Mouse (Mus musculus): ENCODE results near the gene Scg5.

Scg5 gene

DNA sequence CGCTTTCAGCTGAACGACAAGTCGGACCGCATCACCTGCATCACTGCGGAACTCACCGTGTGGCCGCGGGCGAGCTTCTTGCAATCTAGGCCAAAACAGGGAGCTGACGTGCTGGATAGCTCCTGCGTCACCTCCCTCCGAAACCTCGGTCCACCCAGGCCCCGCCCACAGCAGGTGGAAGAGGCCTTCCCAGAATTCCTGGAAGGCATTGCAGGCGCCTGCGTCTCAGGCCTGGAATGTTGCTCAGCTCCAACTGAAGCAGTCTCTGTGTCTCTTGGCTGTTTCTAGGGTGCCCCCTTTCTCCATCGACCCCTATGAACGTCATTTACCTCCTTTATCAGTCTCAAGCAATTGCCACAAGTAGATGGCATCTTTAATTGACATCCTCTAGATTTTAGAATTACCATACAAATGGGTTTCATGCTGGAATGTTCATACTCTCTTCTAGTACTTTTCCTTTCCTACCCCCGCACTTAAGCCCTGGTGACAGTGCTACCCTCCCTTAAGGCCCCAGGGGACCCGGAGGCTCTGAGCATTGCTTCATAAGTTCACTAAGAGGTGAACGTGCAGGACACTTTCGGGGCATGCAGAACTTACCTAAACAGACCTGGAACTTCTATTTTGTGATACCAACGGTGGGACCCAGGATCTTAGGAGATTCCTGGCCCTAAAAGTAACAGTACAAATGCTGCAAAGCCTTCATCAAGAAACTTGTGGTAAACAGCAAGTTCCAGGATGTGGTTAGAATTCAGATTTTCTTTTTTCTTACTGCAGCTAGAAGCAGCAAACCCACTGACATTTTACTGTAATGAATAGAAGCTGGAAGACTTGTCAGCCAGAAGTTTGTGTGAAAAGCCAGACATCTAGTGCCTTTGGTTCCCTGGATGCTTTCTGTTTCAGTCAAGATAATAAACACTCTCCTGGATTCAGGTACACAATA lies at the start of gene Scg5:
Gene Scg5 (minus strand): TSS at position 179 of the 940 bp plus-strand sequence.
- in situ Hi-C loops (cut with MseI, MboI): no loop called here

DNA sequence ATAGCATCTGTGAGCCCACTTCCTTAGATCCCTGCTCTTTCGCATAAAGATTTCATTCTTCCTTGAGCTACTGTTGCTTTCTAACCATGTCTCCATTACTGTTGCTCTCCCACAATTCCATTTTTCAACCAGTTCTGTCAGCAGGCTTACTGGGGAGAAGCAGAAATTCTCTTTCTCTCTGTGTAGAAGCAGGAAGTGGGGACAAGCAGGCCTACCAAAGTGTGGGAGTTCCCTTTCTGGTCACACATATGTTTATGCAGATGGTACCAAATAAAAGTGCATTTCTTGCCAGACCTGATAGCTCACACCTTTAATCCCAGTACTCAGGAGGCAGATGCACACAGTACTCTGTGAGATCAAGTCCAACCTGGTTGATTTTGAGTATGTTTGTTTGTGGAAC lies 41.2 kb upstream of the Scg5 start:
- in situ Hi-C loops (cut with MseI, MboI): loop anchor here in 1 of 2 experiments (25.0 kb wide), 1 partner anchor 267 kb away; no protein-coding TSS in a partner anchor

DNA sequence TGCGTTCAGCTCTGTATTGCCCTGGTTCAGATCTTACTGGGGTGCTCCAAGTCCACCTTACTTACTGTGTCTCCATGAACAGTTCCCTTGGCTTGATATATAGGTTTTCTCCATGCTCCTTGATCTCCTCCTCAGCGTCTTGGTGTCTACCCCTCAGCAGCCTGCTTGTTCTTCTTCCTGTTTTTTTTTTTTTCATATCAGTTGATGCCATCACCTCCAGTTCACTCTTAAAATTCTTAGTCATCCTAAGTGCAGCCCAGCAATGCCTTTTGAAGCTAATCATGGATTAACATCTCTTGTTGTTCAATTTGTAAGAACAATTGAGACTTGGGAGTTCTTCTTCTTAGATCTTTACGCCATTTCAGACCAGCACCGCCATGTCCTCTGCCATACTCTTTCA lies 39.5 kb upstream of the Scg5 start:
- in situ Hi-C loops (cut with MseI, MboI): loop anchor here (10.0 to 25.0 kb wide), 2 partner anchors 269 to 276 kb away; no protein-coding TSS in a partner anchor

DNA sequence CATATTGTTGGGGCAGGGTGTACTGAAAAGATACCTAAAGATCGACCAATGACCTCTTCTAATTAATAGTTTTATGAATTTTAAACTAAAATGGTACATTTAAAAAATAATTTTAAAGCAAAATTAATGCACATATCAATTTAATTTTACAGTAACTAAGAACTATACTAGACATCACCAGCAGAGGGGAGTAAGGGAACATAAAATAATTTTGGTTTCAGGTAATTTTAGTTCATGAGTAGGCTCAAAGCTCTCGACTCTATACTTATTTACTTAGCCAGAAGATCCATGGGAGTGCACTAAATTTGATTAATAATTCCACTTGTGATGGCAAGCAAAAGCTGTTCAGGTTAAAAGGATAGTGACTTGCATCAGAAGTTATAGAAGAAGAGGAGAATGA lies 37.2 kb upstream of the Scg5 start:
- in situ Hi-C loops (cut with MseI, MboI): loop anchor here (10.0 to 25.0 kb wide), 2 partner anchors 271 to 279 kb away; no protein-coding TSS in a partner anchor

DNA sequence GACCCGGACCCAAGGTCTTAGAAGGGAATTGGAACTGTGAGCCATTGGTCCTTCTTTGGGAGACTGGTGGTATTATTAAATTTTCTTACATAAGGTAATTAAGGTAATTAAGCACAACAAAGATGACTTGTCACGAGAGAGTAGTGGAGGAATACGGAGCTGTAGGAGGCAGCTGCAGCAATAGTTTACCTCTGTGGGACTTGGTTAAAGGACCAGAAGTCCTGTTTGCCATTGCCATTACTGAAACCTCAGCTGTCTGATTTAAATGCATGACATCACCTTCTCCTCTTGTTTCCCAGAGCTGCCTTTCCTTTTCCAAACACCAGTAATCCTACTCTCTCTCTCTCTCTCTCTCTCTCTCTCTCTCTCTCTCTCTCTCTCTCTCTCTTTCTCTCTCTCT lies 20.2 kb upstream of the Scg5 start:
- in situ Hi-C loops (cut with MseI, MboI): no loop called here

- in situ Hi-C loops (cut with MseI, MboI): no loop called here
Measured at GRCm38 (mm10) chr2:113848245-113849121, 19.6 kb upstream of the Scg5 start, which contains the start of gene Arhgap11a. TSS of gene Arhgap11a (minus strand) at chr2:113848661.

GRCm38 (mm10) chr2:113847678-113848244 lies 18.8 kb upstream of the Scg5 start:
- in situ Hi-C loops (cut with MseI, MboI): no loop called here

GRCm38 (mm10) chr2:113845081-113845480 lies 16.2 kb upstream of the Scg5 start:
- in situ Hi-C loops (cut with MseI, MboI): no loop called here

DNA sequence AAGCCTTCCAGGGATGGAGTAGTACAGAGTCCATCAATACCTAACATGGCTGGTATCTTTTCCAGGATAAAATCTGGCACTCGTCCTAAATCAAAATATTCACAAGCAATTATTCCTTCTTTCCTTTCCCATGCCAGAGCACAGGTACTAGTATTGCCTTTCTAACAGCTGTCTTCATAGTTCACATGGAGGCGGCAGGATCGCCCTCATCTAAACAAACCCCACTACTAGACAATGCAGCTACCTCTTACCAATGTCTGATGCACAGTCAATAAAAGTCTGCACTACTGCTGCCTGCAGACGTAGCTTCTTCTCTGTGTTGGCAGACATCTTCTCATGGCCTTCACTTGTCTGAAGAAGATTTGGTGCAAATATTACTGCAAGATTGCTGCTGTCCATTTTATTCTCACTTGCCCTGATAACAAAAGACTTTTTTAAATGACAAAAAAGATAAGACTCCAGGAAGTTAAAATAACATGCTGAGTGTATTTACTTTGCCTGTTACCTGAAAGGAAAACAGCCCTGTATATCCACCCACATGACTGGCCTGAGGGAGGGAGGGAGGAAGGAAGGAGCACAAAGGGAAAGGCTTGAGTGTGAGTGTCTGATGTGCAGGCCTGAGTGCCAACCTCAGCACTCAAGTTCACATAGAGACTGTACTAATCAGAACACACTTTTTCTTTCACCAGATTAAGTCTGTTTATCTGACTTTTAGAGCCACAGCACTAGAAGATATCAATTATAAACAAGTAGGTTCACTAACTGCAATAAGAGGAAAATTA lies 12.9 kb upstream of the Scg5 start:
- in situ Hi-C loops (cut with MseI, MboI): no loop called here

GRCm38 (mm10) chr2:113839488-113839887 lies 10.6 kb upstream of the Scg5 start:
- in situ Hi-C loops (cut with MseI, MboI): no loop called here

- in situ Hi-C loops (cut with MseI, MboI): no loop called here
Measured at GRCm38 (mm10) chr2:113835219-113835618, 6.3 kb upstream of the Scg5 start.

DNA sequence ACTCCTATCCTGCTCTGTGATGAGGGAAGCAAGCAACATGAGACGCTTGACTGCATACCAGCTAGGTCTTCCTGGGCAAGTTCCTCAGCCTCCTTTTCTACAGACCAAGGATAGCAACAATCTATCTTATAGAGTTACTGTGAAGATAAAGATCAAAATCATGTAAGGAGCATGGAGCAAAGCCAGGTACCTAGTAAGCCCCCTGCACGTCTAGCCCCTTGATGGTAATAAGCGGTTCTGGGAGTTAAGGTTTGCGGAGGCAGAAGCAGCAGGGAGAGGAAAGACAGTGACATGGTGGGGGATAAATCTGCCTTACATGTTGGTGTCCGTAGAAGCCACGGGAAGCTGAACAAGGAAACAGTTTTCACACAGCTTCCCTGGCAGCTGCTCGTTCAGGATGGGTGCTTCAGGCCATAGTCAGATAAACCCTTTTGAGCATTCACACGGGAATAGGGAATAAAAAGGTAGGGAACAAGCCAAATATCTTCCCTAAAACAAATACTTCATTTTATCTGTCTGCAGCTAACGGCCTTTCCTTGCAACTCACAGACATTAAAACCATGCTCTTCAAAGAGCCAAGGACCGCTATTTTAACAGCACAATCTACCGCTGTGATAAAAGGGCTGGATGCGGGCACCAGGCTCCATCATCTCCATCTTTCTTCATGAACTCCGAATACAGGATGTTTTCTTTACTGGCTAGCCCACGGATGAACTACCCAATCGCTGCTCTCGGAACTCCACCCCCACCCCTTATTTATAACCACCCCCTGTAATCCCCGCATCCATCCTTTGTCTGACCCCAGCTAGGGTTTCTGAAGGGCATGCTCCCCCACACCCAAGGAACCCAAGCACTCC lies 607 bp downstream of the Scg5 start:
- in situ Hi-C loops (cut with MseI, MboI): no loop called here

- in situ Hi-C loops (cut with MseI, MboI): loop anchor here in 1 of 2 experiments (5.0 kb wide), 1 partner anchor 332 kb away; no protein-coding TSS in a partner anchor
Measured at GRCm38 (mm10) chr2:113823909-113824308, 5.0 kb downstream of the Scg5 start.

GRCm38 (mm10) chr2:113822367-113822766 lies 6.6 kb downstream of the Scg5 start:
- in situ Hi-C loops (cut with MseI, MboI): loop anchor here in 1 of 2 experiments (5.0 kb wide), 1 partner anchor 330 kb away; no protein-coding TSS in a partner anchor

GRCm38 (mm10) chr2:113821176-113821734 lies 7.7 kb downstream of the Scg5 start:
- in situ Hi-C loops (cut with MseI, MboI): loop anchor here in 1 of 2 experiments (5.0 kb wide), 1 partner anchor 329 kb away; no protein-coding TSS in a partner anchor

DNA sequence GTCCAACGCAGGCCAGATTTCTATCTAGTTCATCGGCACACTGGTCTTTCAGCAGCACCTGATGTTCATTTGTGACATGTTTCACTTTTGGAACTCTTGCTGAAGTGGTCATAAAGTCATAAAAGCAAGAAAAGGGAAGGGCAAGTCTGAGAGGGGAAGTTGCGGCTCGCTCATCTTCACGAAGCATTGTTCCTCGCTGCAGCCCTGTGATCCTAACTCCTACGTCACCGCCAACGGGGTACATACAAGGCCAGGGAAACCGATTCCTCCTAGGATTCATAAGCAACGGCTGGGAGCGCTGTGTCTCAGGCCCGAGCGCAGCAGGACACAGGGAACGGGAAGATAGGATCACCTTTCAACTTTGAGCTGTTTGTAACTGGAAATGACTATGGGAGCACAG lies 8.8 kb downstream of the Scg5 start:
- in situ Hi-C loops (cut with MseI, MboI): loop anchor here in 1 of 2 experiments (5.0 kb wide), 1 partner anchor 328 kb away; no protein-coding TSS in a partner anchor

DNA sequence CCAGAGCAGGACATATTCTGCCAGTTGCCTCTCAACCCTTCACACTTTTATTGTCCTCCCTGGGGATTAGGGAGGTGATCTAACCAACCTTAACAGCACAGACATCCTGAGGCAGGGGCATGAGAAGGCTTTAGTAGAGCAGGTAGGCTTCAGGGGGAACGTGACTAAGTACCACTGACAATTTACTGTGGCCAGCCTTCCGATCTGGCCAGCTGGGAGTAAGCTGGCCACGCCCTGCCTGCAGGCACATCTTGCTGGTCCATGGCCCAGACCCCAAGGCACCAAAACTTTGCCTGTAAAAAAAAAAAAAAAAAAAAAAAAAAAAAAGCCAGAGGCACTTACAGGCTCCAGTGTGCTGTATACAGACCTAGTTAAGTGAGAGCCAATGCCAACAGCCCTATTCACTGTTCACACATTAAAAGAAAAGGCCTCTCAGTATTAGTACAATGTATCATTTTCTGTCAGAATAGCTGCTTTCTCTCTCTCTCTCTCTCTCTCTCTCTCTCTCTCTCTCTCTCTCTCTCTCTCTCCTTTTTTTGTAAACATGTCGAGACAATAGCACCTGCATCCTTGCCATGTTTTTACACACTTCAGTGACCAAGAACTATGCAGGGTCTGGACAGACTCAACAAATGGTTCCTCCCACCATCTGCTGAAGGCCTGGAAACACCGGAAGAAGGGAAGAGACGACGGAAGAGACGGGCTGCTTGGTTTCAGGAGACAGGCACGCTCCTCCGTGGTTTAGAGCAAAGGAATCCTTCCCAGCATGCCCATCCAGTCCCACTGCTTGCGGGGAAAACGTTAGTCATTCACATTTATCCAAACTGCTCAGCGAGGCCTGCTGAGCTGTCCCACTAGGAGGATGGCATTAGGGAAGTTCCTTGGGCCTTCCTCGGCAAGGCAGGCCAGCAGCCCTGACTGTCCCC lies 11.0 kb downstream of the Scg5 start:
- in situ Hi-C loops (cut with MseI, MboI): no loop called here

GRCm38 (mm10) chr2:113807640-113808039 lies 21.3 kb downstream of the Scg5 start:
- in situ Hi-C loops (cut with MseI, MboI): loop anchor here (5.0 to 10.0 kb wide), 3 partner anchors 270 to 310 kb away; no protein-coding TSS in a partner anchor

Data from mouse trophoblast stem cell (cell line).